Mouse (Mus musculus): ENCODE results near the gene Tmem171. TPM values are rescaled to one million over a fixed set of nuclear protein-coding genes. Genes with fewer than 3 reads are reported as not detected.

Gene Tmem171
- polyA plus RNA-seq, 1 experiment from 2014 or later: not detected

DNA sequence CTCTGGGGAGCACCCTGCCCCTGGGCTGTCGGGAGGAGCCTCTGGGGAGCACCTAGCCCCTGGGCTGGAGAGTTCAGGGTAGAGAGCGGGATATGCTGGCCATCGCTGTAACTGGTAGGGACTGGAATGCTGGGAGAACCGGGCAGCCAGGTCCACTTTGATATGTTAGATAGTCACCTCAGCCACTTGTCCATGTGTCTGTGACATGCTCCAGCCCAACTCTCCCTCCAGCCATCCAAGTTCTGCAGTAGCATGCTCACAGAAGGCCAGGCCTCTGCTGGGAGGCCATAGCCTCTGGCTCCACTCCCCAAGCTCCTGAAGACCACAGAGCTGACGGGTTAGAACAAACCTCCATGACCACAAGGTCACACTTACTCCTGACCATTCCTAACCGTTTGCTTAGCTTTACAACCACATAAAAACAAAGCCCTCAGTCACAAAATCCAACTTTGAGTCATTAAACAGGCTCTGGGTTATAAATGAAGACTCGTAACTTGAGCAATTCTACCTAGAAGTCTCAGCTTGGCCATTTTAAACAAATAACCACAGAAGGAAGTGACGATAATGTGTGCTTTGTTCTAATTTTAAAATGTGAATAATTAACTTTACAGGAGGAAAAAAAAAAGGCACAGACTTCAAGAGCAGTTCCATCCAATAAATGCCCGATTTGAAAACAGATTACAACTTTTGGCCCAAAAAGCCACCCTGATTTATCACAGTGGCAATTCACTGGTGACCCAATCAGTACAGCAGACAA is 10.3 kb downstream of the Tmem171 start:
- Histone ChIP-seq H3K9me3 (ENCODE audit: control insufficient read depth, low read length) (no peaks in the 10 kb centered on the region), H3K4me2 (replicated peaks) (no peak overlapping the region), H3K27ac (no peak overlapping the region), H3K9ac (no peak overlapping the region), H3K4me3 (replicated peaks; ENCODE audit: low read length) (no peak overlapping the region), H3K27me3 (ENCODE audit: control insufficient read depth, insufficient read depth, low read length) (no peaks in the 10 kb centered on the region), H3K36me3 (replicated peaks; ENCODE audit: control insufficient read depth, insufficient read depth) (no peaks in the 10 kb centered on the region), H3K4me1 (replicated peaks; ENCODE audit: control insufficient read depth, insufficient read depth, low read length) (peaks cover 7% of the 10 kb centered on the region)
- ATAC-seq (ENCODE audit: low FRiP score): no peak
- WGBS: 83% methylated on average over 8 of the region's 9 CpGs
- no peak for DNase-seq (ENCODE audit: low spot score)

DNA sequence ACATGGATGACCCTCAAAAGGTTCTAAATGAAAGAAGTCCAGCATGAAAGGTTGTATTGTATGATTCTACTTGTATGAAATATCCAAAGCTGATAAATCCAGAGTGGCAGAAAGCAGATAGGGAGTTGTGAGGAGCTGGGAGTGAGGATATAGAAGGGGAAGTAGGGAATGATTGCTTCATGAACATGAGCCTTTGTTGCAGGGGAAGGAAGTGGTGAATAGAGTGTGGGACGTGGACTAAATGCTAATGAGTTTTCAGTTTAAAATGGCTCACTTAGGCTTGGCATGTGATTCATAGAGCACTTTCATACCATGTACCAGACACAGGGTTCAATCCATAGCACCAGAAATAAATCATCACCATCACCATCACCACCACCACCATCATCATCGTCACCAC is 11.2 kb downstream of the Tmem171 start:
- H3K27ac ChIP-seq: no peak overlapping the region
- H3K4me3 ChIP-seq (replicated peaks; ENCODE audit: low read length): no peak overlapping the region
- ATAC-seq (ENCODE audit: low FRiP score) (no peak), DNase-seq (ENCODE audit: low spot score) (no peak)
- no peak overlapping the region for H3K4me2 ChIP-seq (replicated peaks)
- WGBS: 85% methylated on average over 2 of the region's 2 CpGs
- H3K9ac ChIP-seq: no peak overlapping the region
- no peaks in the 10 kb centered on the region for H3K9me3 ChIP-seq (ENCODE audit: control insufficient read depth, low read length)
- no peaks in the 10 kb centered on the region for H3K27me3 ChIP-seq (ENCODE audit: control insufficient read depth, insufficient read depth, low read length)
- no peaks in the 10 kb centered on the region for H3K36me3 ChIP-seq (replicated peaks; ENCODE audit: control insufficient read depth, insufficient read depth)
- peaks cover 7% of the 10 kb centered on the region for H3K4me1 ChIP-seq (replicated peaks; ENCODE audit: control insufficient read depth, insufficient read depth, low read length)

DNA sequence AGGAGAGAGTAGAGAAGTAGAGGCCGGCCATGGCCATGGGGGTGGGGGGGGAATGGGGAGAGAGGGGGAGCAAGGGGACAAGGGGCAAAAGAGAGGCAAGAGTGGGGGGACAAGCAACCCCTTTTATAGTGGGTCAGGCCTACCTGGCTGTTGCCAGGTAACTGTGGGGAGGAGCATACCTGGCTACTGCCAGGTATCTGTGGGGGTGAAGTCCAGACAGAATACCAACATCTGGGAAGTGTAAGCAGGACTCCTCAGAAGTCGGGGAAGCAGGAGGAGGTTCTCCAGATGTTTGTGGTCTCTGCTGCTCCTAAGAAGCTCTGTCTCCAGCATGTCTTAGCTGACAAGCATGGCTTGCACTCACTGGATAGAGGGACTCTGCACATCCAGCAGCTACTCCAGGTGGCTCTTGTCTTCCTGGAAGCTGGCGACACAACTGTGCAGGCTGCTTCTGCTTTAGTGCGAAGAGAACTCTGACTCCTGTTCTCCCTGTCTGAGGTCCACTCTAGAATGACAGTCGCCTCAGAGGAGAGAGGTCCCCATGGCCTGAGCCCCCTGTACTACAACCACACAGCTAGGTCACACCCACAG is 14.1 kb downstream of the Tmem171 start:
- no peak overlapping the region for H3K27ac ChIP-seq
- WGBS: 96% methylated on average over 5 of the region's 5 CpGs
- H3K9ac ChIP-seq: no peak overlapping the region
- no peaks in the 10 kb centered on the region for H3K27me3 ChIP-seq (ENCODE audit: control insufficient read depth, insufficient read depth, low read length)
- H3K4me3 ChIP-seq (replicated peaks; ENCODE audit: low read length): no peak overlapping the region
- ATAC-seq (ENCODE audit: low FRiP score): no peak
- no peaks in the 10 kb centered on the region for H3K36me3 ChIP-seq (replicated peaks; ENCODE audit: control insufficient read depth, insufficient read depth)
- no peak overlapping the region for H3K4me2 ChIP-seq (replicated peaks)
- no peaks in the 10 kb centered on the region for H3K4me1 ChIP-seq (replicated peaks; ENCODE audit: control insufficient read depth, insufficient read depth, low read length)
- no peaks in the 10 kb centered on the region for H3K9me3 ChIP-seq (ENCODE audit: control insufficient read depth, low read length)
- no peak for DNase-seq (ENCODE audit: low spot score)

DNA sequence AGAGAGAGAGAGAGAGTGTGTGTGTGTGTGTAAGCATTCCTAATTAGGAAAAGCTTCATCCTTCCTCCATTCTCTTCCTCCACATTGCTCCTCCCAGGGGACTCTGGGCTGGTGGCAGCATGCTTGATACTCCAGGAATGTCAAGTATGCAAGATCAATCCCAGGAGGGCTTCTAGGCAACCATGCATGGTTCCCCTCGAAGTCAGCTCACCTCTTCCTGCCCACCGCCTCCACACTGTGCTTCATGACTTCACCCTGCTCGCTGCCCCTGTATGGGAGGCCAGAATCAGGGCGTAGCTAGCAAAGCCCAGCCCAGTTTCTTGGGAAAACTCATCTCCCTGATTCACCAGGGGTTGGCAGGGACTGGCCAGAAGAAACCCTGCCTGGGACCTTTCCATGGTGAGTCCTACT is 15.0 kb downstream of the Tmem171 start:
- Histone ChIP-seq H3K4me1 (replicated peaks; ENCODE audit: control insufficient read depth, insufficient read depth, low read length) (no peaks in the 10 kb centered on the region), H3K27me3 (ENCODE audit: control insufficient read depth, insufficient read depth, low read length) (no peaks in the 10 kb centered on the region), H3K4me3 (replicated peaks; ENCODE audit: low read length) (no peak overlapping the region), H3K27ac (no peak overlapping the region), H3K4me2 (replicated peaks) (no peak overlapping the region), H3K36me3 (replicated peaks; ENCODE audit: control insufficient read depth, insufficient read depth) (no peaks in the 10 kb centered on the region), H3K9me3 (ENCODE audit: control insufficient read depth, low read length) (no peaks in the 10 kb centered on the region), H3K9ac (no peak overlapping the region)
- ATAC-seq (ENCODE audit: low FRiP score) (no peak), DNase-seq (ENCODE audit: low spot score) (no peak)
- 63% methylated on average over 4 of the region's 4 CpGs for WGBS

DNA sequence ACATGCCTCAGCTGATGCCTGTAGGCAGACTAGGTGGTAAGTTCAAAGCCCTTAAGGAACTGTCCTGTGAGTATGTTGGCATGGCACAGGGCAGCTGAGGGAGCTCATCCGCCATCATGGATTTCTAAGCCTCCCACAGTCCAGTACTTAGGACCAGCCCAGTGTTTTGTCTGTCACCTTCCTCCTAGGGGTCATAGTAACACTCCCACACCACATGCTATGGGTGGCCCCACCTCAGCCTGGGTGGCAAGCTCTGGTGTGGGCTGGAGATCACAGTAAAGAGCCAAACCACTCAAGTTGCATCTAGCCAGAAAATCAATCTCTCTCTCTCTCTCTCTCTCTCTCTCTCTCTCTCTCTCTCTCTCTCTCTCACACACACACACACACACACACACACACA is 15.4 kb downstream of the Tmem171 start:
- H3K4me2 ChIP-seq (replicated peaks): no peak overlapping the region
- WGBS: 90% methylated on average over 1 of the region's 1 CpGs
- H3K9ac ChIP-seq: no peak overlapping the region
- no peaks in the 10 kb centered on the region for H3K4me1 ChIP-seq (replicated peaks; ENCODE audit: control insufficient read depth, insufficient read depth, low read length)
- no peak for ATAC-seq (ENCODE audit: low FRiP score)
- DNase-seq (ENCODE audit: low spot score): no peak
- H3K27me3 ChIP-seq (ENCODE audit: control insufficient read depth, insufficient read depth, low read length): no peaks in the 10 kb centered on the region
- no peak overlapping the region for H3K4me3 ChIP-seq (replicated peaks; ENCODE audit: low read length)
- no peak overlapping the region for H3K27ac ChIP-seq
- no peaks in the 10 kb centered on the region for H3K9me3 ChIP-seq (ENCODE audit: control insufficient read depth, low read length)
- no peaks in the 10 kb centered on the region for H3K36me3 ChIP-seq (replicated peaks; ENCODE audit: control insufficient read depth, insufficient read depth)

DNA sequence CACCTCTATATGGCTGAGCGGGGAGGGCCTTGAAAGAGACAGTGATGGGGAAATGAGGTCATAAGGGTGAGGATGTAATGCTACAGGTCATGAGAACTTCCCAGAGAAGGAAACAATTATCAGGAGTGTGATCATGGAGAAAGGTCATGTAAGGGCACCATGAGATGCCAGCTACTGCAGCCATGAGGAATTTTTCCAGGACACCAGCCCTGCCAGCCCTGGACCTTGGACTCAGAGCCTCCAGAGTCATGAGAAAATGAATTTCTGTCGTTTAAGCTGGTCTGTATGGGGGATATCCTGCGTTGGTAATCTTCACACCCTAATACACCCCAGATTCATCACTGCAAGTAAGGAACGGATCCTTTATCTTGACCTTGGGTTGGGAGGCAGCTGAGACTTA is 20.7 kb downstream of the Tmem171 start:
- no peaks in the 10 kb centered on the region for H3K4me1 ChIP-seq (replicated peaks; ENCODE audit: control insufficient read depth, insufficient read depth, low read length)
- no peak overlapping the region for H3K27ac ChIP-seq
- DNase-seq (ENCODE audit: low spot score) (no peak), ATAC-seq (ENCODE audit: low FRiP score) (no peak)
- WGBS: 75% methylated on average over 4 of the region's 4 CpGs
- H3K27me3 ChIP-seq (ENCODE audit: control insufficient read depth, insufficient read depth, low read length): no peaks in the 10 kb centered on the region
- no peak overlapping the region for H3K4me3 ChIP-seq (replicated peaks; ENCODE audit: low read length)
- H3K4me2 ChIP-seq (replicated peaks): no peak overlapping the region
- H3K9ac ChIP-seq: no peak overlapping the region
- no peaks in the 10 kb centered on the region for H3K9me3 ChIP-seq (ENCODE audit: control insufficient read depth, low read length)
- no peaks in the 10 kb centered on the region for H3K36me3 ChIP-seq (replicated peaks; ENCODE audit: control insufficient read depth, insufficient read depth)

DNA sequence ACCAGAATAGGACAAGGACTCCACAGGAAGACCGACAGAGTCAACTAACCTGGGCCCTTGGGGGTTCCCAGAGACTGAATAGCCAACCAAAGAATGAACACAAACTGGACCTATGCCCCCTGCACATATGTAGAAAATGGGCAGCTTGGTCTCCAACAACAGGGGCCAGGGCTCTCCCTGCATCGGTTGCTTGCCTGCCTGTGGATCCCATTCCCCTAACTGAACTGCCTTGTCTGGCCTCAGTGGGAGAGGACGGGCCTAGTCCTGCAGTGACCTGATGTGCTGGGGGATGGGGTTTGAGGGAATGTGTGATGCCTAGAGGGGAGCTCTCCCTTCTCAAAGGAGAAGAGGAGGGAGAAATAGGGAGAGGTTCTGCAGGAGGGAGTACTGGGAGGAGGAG is 25.3 kb downstream of the Tmem171 start:
- Histone ChIP-seq H3K36me3 (replicated peaks; ENCODE audit: control insufficient read depth, insufficient read depth) (no peaks in the 10 kb centered on the region), H3K9me3 (ENCODE audit: control insufficient read depth, low read length) (no peaks in the 10 kb centered on the region), H3K9ac (no peak overlapping the region), H3K27me3 (ENCODE audit: control insufficient read depth, insufficient read depth, low read length) (no peaks in the 10 kb centered on the region), H3K4me1 (replicated peaks; ENCODE audit: control insufficient read depth, insufficient read depth, low read length) (no peaks in the 10 kb centered on the region), H3K4me3 (replicated peaks; ENCODE audit: low read length) (no peak overlapping the region), H3K4me2 (replicated peaks) (no peak overlapping the region), H3K27ac (no peak overlapping the region)
- 76% methylated on average over 3 of the region's 3 CpGs for whole genome bisulfite sequencing
- DNase-seq (ENCODE audit: low spot score) (no peak), ATAC-seq (ENCODE audit: low FRiP score) (no peak)

DNA sequence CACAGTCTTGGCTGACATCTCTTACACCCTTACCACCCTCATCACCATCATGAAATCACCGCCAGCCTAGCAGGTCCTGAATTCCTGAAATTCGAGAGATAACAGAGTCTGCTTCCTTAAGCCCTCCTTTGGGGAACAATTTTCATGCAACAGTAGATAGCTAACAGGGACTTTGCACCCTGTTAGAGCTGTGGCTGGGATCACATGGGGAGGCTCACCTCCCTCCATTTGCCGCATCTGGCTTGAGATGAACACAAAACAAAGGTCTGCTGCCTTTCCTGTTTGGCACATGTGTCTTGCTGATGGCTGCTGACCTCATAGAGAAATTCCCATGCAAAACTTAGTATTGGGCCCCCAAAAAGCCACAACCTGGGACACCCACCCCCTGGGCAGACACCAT is 27.3 kb downstream of the Tmem171 start:
- Histone ChIP-seq H3K4me2 (replicated peaks) (no peak overlapping the region), H3K9ac (no peak overlapping the region), H3K9me3 (ENCODE audit: control insufficient read depth, low read length) (no peaks in the 10 kb centered on the region), H3K4me1 (replicated peaks; ENCODE audit: control insufficient read depth, insufficient read depth, low read length) (no peaks in the 10 kb centered on the region), H3K36me3 (replicated peaks; ENCODE audit: control insufficient read depth, insufficient read depth) (no peaks in the 10 kb centered on the region), H3K27ac (no peak overlapping the region), H3K4me3 (replicated peaks; ENCODE audit: low read length) (no peak overlapping the region), H3K27me3 (ENCODE audit: control insufficient read depth, insufficient read depth, low read length) (no peaks in the 10 kb centered on the region)
- DNase-seq (ENCODE audit: low spot score) (no peak), ATAC-seq (ENCODE audit: low FRiP score) (no peak)
- 80% methylated on average over 3 of the region's 3 CpGs for WGBS

DNA sequence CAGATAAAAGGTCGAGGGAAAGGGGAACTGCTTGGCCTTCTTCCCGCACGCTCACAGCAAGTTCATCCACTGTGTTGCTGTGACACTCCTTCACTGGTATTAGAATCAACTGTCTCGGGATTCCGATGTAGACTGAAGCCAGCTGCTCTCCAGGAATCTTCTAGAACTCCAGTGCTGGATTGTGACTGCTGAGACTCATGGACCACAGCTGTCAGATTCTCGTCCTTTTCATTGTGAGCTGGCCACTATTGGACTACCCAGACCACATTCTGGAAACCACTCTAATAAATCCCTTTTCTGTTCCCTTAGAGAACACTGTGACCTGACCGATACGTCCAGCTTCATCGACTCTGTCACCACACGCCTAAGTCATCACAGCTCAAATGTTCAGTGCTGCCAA is 29.4 kb downstream of the Tmem171 start:
- no peaks in the 10 kb centered on the region for H3K36me3 ChIP-seq (replicated peaks; ENCODE audit: control insufficient read depth, insufficient read depth)
- no peak for ATAC-seq (ENCODE audit: low FRiP score)
- H3K9me3 ChIP-seq (ENCODE audit: control insufficient read depth, low read length): no peaks in the 10 kb centered on the region
- H3K9ac ChIP-seq: no peak overlapping the region
- no peak overlapping the region for H3K27ac ChIP-seq
- no peak for DNase-seq (ENCODE audit: low spot score)
- no peaks in the 10 kb centered on the region for H3K27me3 ChIP-seq (ENCODE audit: control insufficient read depth, insufficient read depth, low read length)
- 90% methylated on average over 10 of the region's 10 CpGs for WGBS
- no peaks in the 10 kb centered on the region for H3K4me1 ChIP-seq (replicated peaks; ENCODE audit: control insufficient read depth, insufficient read depth, low read length)
- no peak overlapping the region for H3K4me2 ChIP-seq (replicated peaks)
- H3K4me3 ChIP-seq (replicated peaks; ENCODE audit: low read length): no peak overlapping the region
